Mouse (Mus musculus) C2C12 (cell line): Measurements from ENCODE around the gene Gpd1. TPM values are rescaled to one million over a fixed set of nuclear protein-coding genes. Genes with fewer than 3 reads are reported as not detected.
"Not testable (repeated sequence)": the region's sequence is repeated elsewhere in the genome, so short reads cannot be mapped to it uniquely, and the experiment has no call there.

Source experiments
- H3K27me3 ChIP-seq: one replicate; pipeline ENCODE4 v1.6.1; 2011; ENCODE audit not compliant: control insufficient read depth, insufficient read depth, insufficient read length
- H3K36me3 ChIP-seq: one replicate; pipeline ENCODE4 v1.6.1; 2011; ENCODE audit not compliant: control insufficient read depth, insufficient read depth
- H3K4me3 ChIP-seq: one replicate; pipeline ENCODE4 v1.5.1; 2011; ENCODE audit warnings: mild to moderate bottlenecking, control low read depth; ENCODE audit not compliant: poor library complexity, insufficient read depth, severe bottlenecking
- H3K79me2 ChIP-seq: one replicate; pipeline ENCODE4 v1.6.1; 2011; ENCODE audit not compliant: control insufficient read depth, insufficient read depth
- H3K79me3 ChIP-seq: one replicate; pipeline ENCODE4 v1.6.1; 2011; ENCODE audit warnings: low read depth, control low read depth
- H3ac ChIP-seq: one replicate; pipeline ENCODE3; 2011; ENCODE audit warnings: low read depth; ENCODE audit not compliant: control insufficient read depth, insufficient read length
- CEBPB ChIP-seq: IDR thresholded peaks from one replicate; pipeline ENCODE4 v1.6.1; 2011; ENCODE audit warnings: low read depth, mild to moderate bottlenecking, control low read depth, moderate library complexity
- CTCF ChIP-seq: IDR thresholded peaks from one replicate; pipeline ENCODE4 v1.5.1; 2011; ENCODE audit not compliant: control insufficient read depth, insufficient read depth, insufficient read length
- FOSL1 ChIP-seq: IDR thresholded peaks from one replicate; pipeline ENCODE4 v1.8.0; 2011; ENCODE audit warnings: mild to moderate bottlenecking, low read length; ENCODE audit not compliant: poor library complexity, insufficient read depth, severe bottlenecking
- MAX ChIP-seq: IDR thresholded peaks from one replicate; pipeline ENCODE4 v1.6.1; 2011; ENCODE audit warnings: mild to moderate bottlenecking, control low read depth
- MYOD1 ChIP-seq: IDR thresholded peaks from one replicate; pipeline ENCODE4 v1.6.1; 2011; ENCODE audit warnings: low read depth; ENCODE audit not compliant: control insufficient read depth, insufficient read length
- MYOG ChIP-seq: IDR thresholded peaks from one replicate; pipeline ENCODE4 v1.6.1; 2011; ENCODE audit not compliant: control insufficient read depth, insufficient read length; ENCODE audit errors: extremely low read depth
- USF1 ChIP-seq: IDR thresholded peaks from one replicate; pipeline ENCODE4 v1.6.1; 2011; ENCODE audit warnings: low read depth, mild to moderate bottlenecking, control low read depth, moderate library complexity
- polyA plus RNA-seq: library from polyadenylated mRNA; unstranded; fragments of >200 nt; fragmentation: generic; extraction: Trizol; gene quantifications from one replicate; pipeline ENCODE4 v1.2.1, GENCODE M21; 2012; ENCODE audit warnings: missing spikeins

Gene Gpd1
- polyA plus RNA-seq, 1 experiment = 0.64 TPM

GRCm38 (mm10) chr15:99723515-99724291 is 6.4 kb downstream of the Gpd1 start:
- H3K79me3 ChIP-seq = peaks cover 20% of the 10 kb centered on the region
- no peak for TF ChIP-seq MYOG
- no peak for TF ChIP-seq USF1
- no peak for TF ChIP-seq MYOD1
- no peak for TF ChIP-seq CTCF
- TF ChIP-seq CEBPB = no peak
- TF ChIP-seq MAX = no peak
- no peak for TF ChIP-seq FOSL1
- H3K4me3 ChIP-seq = no peak overlapping the region
- H3K36me3 ChIP-seq = peaks cover 15% of the 10 kb centered on the region
- no peaks in the 10 kb centered on the region for H3K27me3 ChIP-seq
- H3ac ChIP-seq = no peak overlapping the region
- H3K79me2 ChIP-seq = peaks cover 30% of the 10 kb centered on the region

GRCm38 (mm10) chr15:99724292-99725021 is 7.1 kb downstream of the Gpd1 start:
- peak overlapping the region; percentile 91 for H3K4me3 ChIP-seq
- TF ChIP-seq MYOD1 (no peak), CEBPB (no peak), CTCF (no peak), USF1 (no peak), MYOG (no peak), MAX (no peak), FOSL1 (no peak)
- H3ac ChIP-seq = peak overlapping the region; percentile 38
- peaks cover 21% of the 10 kb centered on the region for H3K36me3 ChIP-seq
- peaks cover 20% of the 10 kb centered on the region for H3K79me3 ChIP-seq
- H3K79me2 ChIP-seq = peaks cover 32% of the 10 kb centered on the region
- no peaks in the 10 kb centered on the region for H3K27me3 ChIP-seq

- TF ChIP-seq MYOG (no peak), MAX (peak; percentile 59), USF1 (no peak), FOSL1 (no peak), MYOD1 (no peak), CTCF (peak; percentile 95), CEBPB (no peak)
- H3K36me3 ChIP-seq = peaks cover 21% of the 10 kb centered on the region
- peaks cover 32% of the 10 kb centered on the region for H3K79me2 ChIP-seq
- H3K4me3 ChIP-seq = peak within 1 kb of the TSS; percentile 91
- peaks cover 20% of the 10 kb centered on the region for H3K79me3 ChIP-seq
- no peaks in the 10 kb centered on the region for H3K27me3 ChIP-seq
- peak within 1 kb of the TSS; percentile 87 for H3ac ChIP-seq
Observed at GRCm38 (mm10) chr15:99725341-99726155, 8.2 kb downstream of the Gpd1 start, which contains the start of gene Cox14. Gene Cox14 (plus strand): TSS chr15:99725618.

DNA sequence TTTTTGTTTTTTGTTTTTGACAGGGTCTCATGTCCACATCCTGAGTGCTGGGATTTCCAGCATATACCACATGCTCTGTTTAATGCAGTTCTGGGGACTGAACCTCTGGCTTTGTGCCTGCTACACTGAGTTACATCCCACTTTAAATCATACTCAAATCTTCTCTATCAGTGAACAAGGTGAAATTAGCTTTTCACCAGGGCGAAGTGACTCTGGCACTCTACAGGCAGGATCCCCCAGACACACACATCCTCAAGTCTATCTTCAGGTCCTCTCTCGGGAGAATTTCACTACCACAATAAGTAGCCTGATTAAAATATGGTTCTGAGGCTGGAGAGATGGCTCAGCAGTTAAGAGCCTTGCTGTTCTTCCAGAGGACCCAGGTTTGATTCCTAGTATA is 9.2 kb downstream of the Gpd1 start:
- TF ChIP-seq FOSL1 (no peak), MYOD1 (no peak), MYOG (no peak), MAX (no peak), CTCF (no peak), USF1 (no peak), CEBPB (no peak)
- H3K79me2 ChIP-seq = peaks cover 32% of the 10 kb centered on the region
- H3K4me3 ChIP-seq = peak overlapping the region; percentile 91
- H3ac ChIP-seq = peak overlapping the region; percentile 39
- peaks cover 25% of the 10 kb centered on the region for H3K36me3 ChIP-seq
- H3K27me3 ChIP-seq = no peaks in the 10 kb centered on the region
- peaks cover 20% of the 10 kb centered on the region for H3K79me3 ChIP-seq

DNA sequence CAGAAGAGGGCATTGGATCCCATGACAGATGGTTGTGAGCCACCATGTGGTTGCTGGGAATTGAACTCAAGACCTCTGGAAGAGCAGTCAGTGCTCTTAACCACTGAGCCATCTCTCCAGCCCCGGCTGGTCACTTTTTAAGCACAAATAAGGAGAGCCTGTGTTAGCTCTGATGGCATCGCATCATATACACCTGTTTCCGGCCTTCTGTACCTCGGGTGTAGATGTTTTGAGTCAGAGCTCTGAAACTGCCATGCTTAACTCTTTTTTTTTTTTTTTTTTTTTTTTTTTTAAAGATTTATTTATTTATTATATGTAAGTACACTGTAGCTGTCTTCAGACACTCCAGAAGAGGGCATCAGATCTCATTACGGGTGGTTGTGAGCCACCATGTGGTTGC is 9.7 kb downstream of the Gpd1 start:
- H3K4me3 ChIP-seq, H3K27me3 ChIP-seq, H3ac ChIP-seq: not testable (repeated sequence)
- Histone ChIP-seq H3K79me2 (peaks cover 32% of the 10 kb centered on the region), H3K36me3 (peaks cover 28% of the 10 kb centered on the region), H3K79me3 (peaks cover 20% of the 10 kb centered on the region)
